Mouse (Mus musculus) kidney, adult 2 months (tissue): ENCODE measurements around the gene Gfi1b.
A peak's percentile ranks its signal among the peaks of the same experiment; 100 is the strongest.

Experiments
- CTCF ChIP-seq: fragments of 200-500 bp; conservative IDR thresholded peaks from 2 replicates; pipeline ENCODE4 v1.5.1; 2011; ENCODE audit warnings: low read depth, mild to moderate bottlenecking, control low read depth, low read length, moderate library complexity, mixed read lengths; ENCODE audit not compliant: insufficient read depth, insufficient read length
- POLR2A ChIP-seq: fragments of 200-500 bp; IDR thresholded peaks from one replicate; pipeline ENCODE4 v1.6.1; 2011; ENCODE audit warnings: low read depth, low read length, control low read depth

DNA sequence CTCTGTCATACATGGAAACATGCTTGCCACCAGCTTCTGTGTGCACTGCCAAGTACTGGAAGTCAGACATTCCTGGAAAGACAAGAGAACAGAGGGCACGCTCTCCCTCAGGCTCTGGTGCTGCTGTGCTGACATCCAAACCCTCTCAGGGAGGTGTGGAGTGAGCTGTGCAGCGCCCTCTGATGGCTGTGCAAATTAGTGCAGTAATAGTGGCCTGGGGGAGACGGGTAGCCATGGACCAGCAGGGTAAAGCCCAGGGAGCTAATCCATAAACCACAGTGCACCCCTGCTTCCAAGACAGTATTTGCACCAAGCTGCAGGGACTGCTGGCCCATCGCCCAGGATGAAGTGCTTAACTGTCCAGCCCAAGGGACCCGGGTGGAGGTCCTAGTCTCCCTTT lies 43.8 kb downstream of the Gfi1b start:
- TF ChIP-seq POLR2A (no peak), CTCF (peak; percentile 45)
